Mouse (Mus musculus): ENCODE measurements at regions not wholly inside any gene's neighbourhood (a gene's known extent, or its start where the extent isn't known, plus 50 kb on each side); places are given as distances from the start of the nearest gene placed in this dataset.

GRCm38 (mm10) chr5:119186611-119187010 lies 483.9 kb upstream of the Tbx3 start:
- TF ChIP-seq POLR2A (IDR thresholded peaks at IDR 0.05; ENCODE audit: insufficient read length, low read depth) (no peak), E2F4 (IDR thresholded peaks at IDR 0.05; ENCODE audit: insufficient read depth) (no peak), MAX (IDR thresholded peaks at IDR 0.05; ENCODE audit: low read depth) (no peak), USF1 (IDR thresholded peaks at IDR 0.05; ENCODE audit: low read depth) (no peak)
